In the genomic region with DNA sequence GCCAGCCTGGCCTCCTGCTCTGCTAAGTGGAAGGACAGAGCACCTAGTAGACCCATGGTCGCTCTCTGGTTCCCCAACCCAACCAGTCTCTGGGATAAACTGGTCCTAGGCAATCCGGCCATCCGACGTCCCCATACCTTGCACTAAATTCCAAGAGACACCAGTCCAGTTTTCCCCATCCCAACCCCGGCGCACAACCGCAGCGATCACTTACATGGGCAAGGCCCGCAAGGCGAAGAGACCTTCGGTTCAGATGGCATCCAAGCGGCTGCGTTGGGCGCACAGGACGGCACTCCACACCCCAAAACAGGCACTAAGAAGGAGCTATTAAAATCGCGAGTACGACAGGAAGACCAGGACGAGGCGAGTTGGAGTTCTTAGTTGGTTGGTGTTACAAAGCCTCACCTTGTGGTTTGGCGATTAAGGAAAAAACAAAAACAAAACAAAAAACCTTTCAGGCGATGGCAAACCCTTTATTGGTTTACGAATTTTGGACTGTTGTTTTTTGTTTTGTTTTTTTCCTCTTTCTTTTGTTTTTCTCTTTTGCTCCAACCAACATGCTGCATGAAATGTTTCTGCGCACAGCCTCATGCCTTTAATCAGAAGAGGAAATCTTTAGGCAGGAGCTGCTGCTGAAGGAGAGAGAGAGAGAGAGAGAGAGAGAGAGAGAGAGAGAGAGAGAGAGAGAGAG, we compare ENCODE assay signal across 12 mouse cellular contexts. TPM values are rescaled to one million over a fixed set of nuclear protein-coding genes. Genes with fewer than 3 reads are reported as not detected.
DNase-seq lines count a peak whose midpoint lies in the region; ATAC-seq and TF ChIP-seq lines count a peak whose summit lies in the region.
"Had no signal": no experiment of that assay in that cellular context is flagged by ENCODE, and none has a peak within 500 bp of the region (broad histone marks: within the 10 kb centered on the region; RNA-seq: fewer than 3 reads in every experiment).

No protein-coding gene starts in this region.

- H3K4me1 ChIP-seq in limb, embryonic 11.5 days (ENCODE audit: control insufficient read depth, insufficient read depth, low read length), result peaks cover 15% of the 10 kb centered on the region
- H3K4me1 ChIP-seq in stomach, embryonic 16.5 days (ENCODE audit: control insufficient read depth, insufficient read depth, low read length), result peaks cover 8% of the 10 kb centered on the region
- peaks cover 10% of the 10 kb centered on the region for H3K4me1 ChIP-seq in lung, adult 2 months (ENCODE audit: control insufficient read depth, insufficient read depth, low read length)

- no peak for TF ChIP-seq CTCF in lung, adult 2 months (IDR thresholded peaks at IDR 0.05; ENCODE audit: insufficient read depth, low read length)

- H3K36me3 ChIP-seq in limb, embryonic 11.5 days (ENCODE audit: control insufficient read depth, insufficient read depth, low read length), result no peaks in the 10 kb centered on the region
- H3K36me3 ChIP-seq in stomach, embryonic 16.5 days (ENCODE audit: control insufficient read depth, insufficient read depth, low read length), result no peaks in the 10 kb centered on the region
- H3K36me3 ChIP-seq: heart, embryonic 13.5 days; hindbrain, embryonic 15.5 days had no signal

- no peaks in the 10 kb centered on the region for H3K9me3 ChIP-seq in limb, embryonic 11.5 days (ENCODE audit: control insufficient read depth, low read length)
- no peaks in the 10 kb centered on the region for H3K9me3 ChIP-seq in stomach, embryonic 16.5 days (replicated peaks; ENCODE audit: control insufficient read depth, low read length)
- H3K9me3 ChIP-seq: heart, embryonic 13.5 days; hindbrain, embryonic 15.5 days had no signal

- ATAC-seq in limb, embryonic 11.5 days (ENCODE audit: insufficient number of reproducible peaks, low FRiP score, low TSS enrichment, low read depth), result no peak
- ATAC-seq in stomach, embryonic 16.5 days (ENCODE audit: insufficient read depth, low FRiP score), result no peak
- ATAC-seq: activated CD4-positive, CD25-positive, alpha-beta regulatory T cell, adult 4 months had no signal

- H3K27ac ChIP-seq in limb, embryonic 11.5 days (replicated peaks; ENCODE audit: low read depth, low read length), result no peak overlapping the region
- no peak overlapping the region for H3K27ac ChIP-seq in stomach, embryonic 16.5 days (ENCODE audit: low read length)
- H3K27ac ChIP-seq: heart, embryonic 13.5 days; hindbrain, embryonic 15.5 days had no signal

- no peak for TF ChIP-seq POLR2A in lung, adult 2 months (IDR thresholded peaks at IDR 0.05; ENCODE audit: borderline replicate concordance, extremely low read depth, low read depth, low read length)

- WGBS in limb, embryonic 11.5 days, result 2% methylated on average over 24 of the region's 24 CpGs
- 4% methylated on average over 24 of the region's 24 CpGs for WGBS in stomach, embryonic 16.5 days
- WGBS in lung, adult 2 months, result 8% methylated on average over 24 of the region's 24 CpGs

- DNase-seq in embryo, embryonic 10 days (ENCODE audit: low spot score), result peak; percentile 34
- DNase-seq in embryo, embryonic 9.5 days (ENCODE audit: extremely low spot score), result no peak
- DNase-seq in thymus, postnatal 25 days, result peak; percentile 27
- no peak for DNase-seq in thymus, postnatal 10 days (ENCODE audit: low spot score in 2 of 2)
- DNase-seq in limb, embryonic 11.5 days (ENCODE audit: low spot score), result peak; percentile 66
- no peak for DNase-seq in adrenal gland, adult 8-10 months
- no peak for DNase-seq in lung, adult 2 months
- DNase-seq: right cerebral cortex, postnatal 14 days had no signal

- H3K4me2 ChIP-seq in limb, embryonic 11.5 days (ENCODE audit: low read depth, severe bottlenecking), result no peak overlapping the region
- H3K4me2 ChIP-seq in stomach, embryonic 16.5 days (ENCODE audit: low read depth, low read length), result no peak overlapping the region
- H3K4me2 ChIP-seq: hindbrain, embryonic 15.5 days had no signal

- no peak overlapping the region for H3K4me3 ChIP-seq in limb, embryonic 11.5 days (ENCODE audit: low read depth, low read length)
- peak overlapping the region; percentile 14; the same call in 1 of the 2 replicates for H3K4me3 ChIP-seq in stomach, embryonic 16.5 days (replicated peaks; ENCODE audit: low read length)
- H3K4me3 ChIP-seq in lung, adult 2 months (replicated peaks; ENCODE audit: extremely low read depth, low read depth, low read length), result no peak overlapping the region
- H3K4me3 ChIP-seq: hindbrain, embryonic 15.5 days had no signal

- no peak overlapping the region for H3K9ac ChIP-seq in limb, embryonic 11.5 days (ENCODE audit: low read length)
- no peak overlapping the region for H3K9ac ChIP-seq in stomach, embryonic 16.5 days (ENCODE audit: low read length)
- H3K9ac ChIP-seq: heart, embryonic 13.5 days; hindbrain, embryonic 15.5 days had no signal

- peaks cover 87% of the 10 kb centered on the region for H3K27me3 ChIP-seq in limb, embryonic 11.5 days (ENCODE audit: control insufficient read depth, insufficient read depth, low read length)
- peaks cover 89% of the 10 kb centered on the region for H3K27me3 ChIP-seq in stomach, embryonic 16.5 days (ENCODE audit: control insufficient read depth, insufficient read depth, low read length)

RNA-seq across cellular contexts. Expression of gene Dlx1, which starts 0.4 kb away (rescaled TPM):
- polyA plus RNA-seq in limb, embryonic 11.5 days (2014; fragmentation: Nextera tagmentation; extraction: Ambion mirVana), result 5.8 and 6.3 TPM in 2 replicates
- 7.3 and 11.6 TPM in 2 replicates for polyA plus RNA-seq in stomach, embryonic 16.5 days (2015; fragmentation: Nextera tagmentation; extraction: Ambion mirVana)
- total RNA-seq in adrenal gland, adult 8-10 months (2022), result under 1 TPM; 0.24 to 0.61 (median 0.42) TPM
- polyA plus RNA-seq in lung, adult 2 months (2012; rRNA removed), result 0.29 and 0.43 TPM in 2 replicates
- polyA plus RNA-seq: activated CD4-positive, CD25-positive, alpha-beta regulatory T cell, adult 4 months had no signal

RNA-seq across cellular contexts. Expression of gene Dlx2, which starts 19.1 kb away (rescaled TPM):
- 5.6 and 7.3 TPM in 2 replicates for polyA plus RNA-seq in limb, embryonic 11.5 days (2014; fragmentation: Nextera tagmentation; extraction: Ambion mirVana)
- polyA plus RNA-seq in stomach, embryonic 16.5 days (2015; fragmentation: Nextera tagmentation; extraction: Ambion mirVana), result 2.2 and 2.4 TPM in 2 replicates
- total RNA-seq in adrenal gland, adult 8-10 months (2022), result under 1 TPM; 0.17 to 0.38 (median 0.19) TPM
- polyA plus RNA-seq in lung, adult 2 months (2012; rRNA removed), result 0.04 TPM in 1 of 2 replicates, not detected in the other
- polyA plus RNA-seq: activated CD4-positive, CD25-positive, alpha-beta regulatory T cell, adult 4 months had no signal

Comparison
In these comparisons a context has a peak if more than half of its experiments do, and no peak if none do; other contexts are left out.
1. DNase-seq: peak in embryo, embryonic 10 days (single experiment), thymus, postnatal 25 days (single experiment) and limb, embryonic 11.5 days (single experiment); none in embryo, embryonic 9.5 days (single experiment), thymus, postnatal 10 days (0 of 2), adrenal gland, adult 8-10 months (single experiment) and lung, adult 2 months (single experiment).